Mouse (Mus musculus) forebrain, embryonic 13.5 days (tissue): ENCODE data around the gene 1110032A03Rik. TPM values are rescaled to one million over a fixed set of nuclear protein-coding genes. Genes with fewer than 3 reads are reported as not detected.
A peak's percentile ranks its signal among the peaks of the same experiment; 100 is the strongest.

Experiments used
- ATAC-seq: fragments of 200-750 bp; cut with Nextera tagmentation; 2 replicates; pipeline ENCODE4 v1.8.0; 2017
- H3K27ac ChIP-seq: fragments of 300-500 bp; sonication (generic); 2 replicates; pipeline ENCODE4 v1.5.1; 2015; ENCODE audit warnings: inconsistent platforms, mild to moderate bottlenecking, moderate library complexity
- H3K27me3 ChIP-seq: fragments of 300-500 bp; sonication (generic); 2 replicates; pipeline ENCODE4 v1.6.1; 2015; ENCODE audit warnings: mild to moderate bottlenecking, inconsistent platforms
- H3K36me3 ChIP-seq: fragments of 300-500 bp; sonication (generic); 2 replicates; pipeline ENCODE4 v1.6.1; 2015; ENCODE audit warnings: mild to moderate bottlenecking, inconsistent platforms; ENCODE audit not compliant: poor library complexity, severe bottlenecking
- H3K4me1 ChIP-seq: fragments of 300-500 bp; sonication (generic); 2 replicates; pipeline ENCODE4 v1.6.1; 2015; ENCODE audit warnings: inconsistent platforms
- H3K4me2 ChIP-seq: fragments of 300-500 bp; sonication (generic); 2 replicates; pipeline ENCODE4 v1.6.1; 2015; ENCODE audit warnings: inconsistent platforms, mild to moderate bottlenecking, moderate library complexity
- H3K4me3 ChIP-seq: fragments of 300-500 bp; sonication (generic); 2 replicates; pipeline ENCODE4 v1.5.1; 2015; ENCODE audit warnings: mild to moderate bottlenecking, inconsistent platforms
- H3K9ac ChIP-seq: fragments of 300-500 bp; sonication (generic); 2 replicates; pipeline ENCODE4 v1.6.1; 2015; ENCODE audit warnings: mild to moderate bottlenecking, inconsistent platforms
- H3K9me3 ChIP-seq: fragments of 300-500 bp; sonication (generic); replicated peaks from 2 replicates; pipeline ENCODE4 v1.6.1; 2016; ENCODE audit warnings: inconsistent platforms
- WGBS: fragments of 180-500 bp; shearing (Covaris S2); methylation state at CpG from one replicate; pipeline ENCODE4 v1.1.7; 2015; 5-methylcytosine and 5-hydroxymethylcytosine counted together
- polyA plus RNA-seq: library from polyadenylated mRNA; unstranded; fragments of >200 nt; fragmentation: Nextera tagmentation; extraction: Ambion mirVana; gene quantifications from 2 replicates; pipeline ENCODE4 v1.2.1, GENCODE M21; 2015

1110032A03Rik gene
- 44.2 and 47.1 TPM in 2 replicates for polyA plus RNA-seq

- H3K27me3 ChIP-seq, result no peaks in the 10 kb centered on the region
- peaks cover 24% of the 10 kb centered on the region for H3K4me1 ChIP-seq
- 0% methylated on average over 33 of the region's 51 CpGs for WGBS
- H3K4me2 ChIP-seq, result peak within 1 kb of the TSS; percentile 86
- peak within 1 kb of the TSS; percentile 77 for H3K27ac ChIP-seq
- H3K36me3 ChIP-seq, result peaks cover 25% of the 10 kb centered on the region
- H3K9ac ChIP-seq, result peak within 1 kb of the TSS; percentile 92
- peak; percentile 89 for ATAC-seq
- no peaks in the 10 kb centered on the region for H3K9me3 ChIP-seq
- H3K4me3 ChIP-seq, result peak within 1 kb of the TSS; percentile 97
These were observed at the start of gene 1110032A03Rik, which contains the start of gene Alg9 for GRCm38 (mm10) chr9:50774991-50775612. Gene 1110032A03Rik, minus strand, starts transcription at chr9:50775520. Gene Alg9, plus strand, starts transcription at chr9:50775019.

- WGBS, result 91% methylated on average over 11 of the region's 11 CpGs
- Histone ChIP-seq H3K4me3 (no peak overlapping the region), H3K27me3 (no peaks in the 10 kb centered on the region), H3K9me3 (no peaks in the 10 kb centered on the region), H3K27ac (no peak overlapping the region), H3K4me1 (peaks cover 3% of the 10 kb centered on the region; the same call in 1 of the 2 replicates), H3K9ac (no peak overlapping the region), H3K36me3 (peaks cover 37% of the 10 kb centered on the region), H3K4me2 (no peak overlapping the region)
- no peak for ATAC-seq
These were observed 48.6 kb upstream of the 1110032A03Rik start for GRCm38 (mm10) chr9:50823779-50824453.

- Histone ChIP-seq H3K4me1 (peaks cover 1% of the 10 kb centered on the region; the same call in 1 of the 2 replicates), H3K27ac (no peak overlapping the region), H3K27me3 (no peaks in the 10 kb centered on the region), H3K36me3 (peaks cover 38% of the 10 kb centered on the region), H3K9me3 (no peaks in the 10 kb centered on the region), H3K4me2 (no peak overlapping the region), H3K4me3 (no peak overlapping the region), H3K9ac (no peak overlapping the region)
- no peak for ATAC-seq
- over 99% methylated on average over 5 of the region's 5 CpGs for WGBS
These were observed 46.9 kb upstream of the 1110032A03Rik start for GRCm38 (mm10) chr9:50822216-50822615.

GRCm38 (mm10) chr9:50821651-50822050 is 46.3 kb upstream of the 1110032A03Rik start:
- WGBS, result 85% methylated on average over 6 of the region's 6 CpGs
- Histone ChIP-seq H3K9me3 (no peaks in the 10 kb centered on the region), H3K9ac (no peak overlapping the region), H3K4me1 (no peaks in the 10 kb centered on the region), H3K36me3 (peaks cover 40% of the 10 kb centered on the region), H3K4me3 (no peak overlapping the region), H3K4me2 (no peak overlapping the region), H3K27ac (no peak overlapping the region), H3K27me3 (no peaks in the 10 kb centered on the region)
- no peak for ATAC-seq

- 91% methylated on average over 6 of the region's 6 CpGs for WGBS
- Histone ChIP-seq H3K36me3 (peaks cover 52% of the 10 kb centered on the region), H3K9me3 (no peaks in the 10 kb centered on the region), H3K4me3 (no peak overlapping the region), H3K4me1 (no peaks in the 10 kb centered on the region), H3K4me2 (no peak overlapping the region), H3K27me3 (no peaks in the 10 kb centered on the region), H3K27ac (no peak overlapping the region), H3K9ac (no peak overlapping the region)
- ATAC-seq, result no peak
These were observed 44.4 kb upstream of the 1110032A03Rik start for GRCm38 (mm10) chr9:50819716-50820115.

GRCm38 (mm10) chr9:50818050-50818449 is 42.7 kb upstream of the 1110032A03Rik start:
- H3K4me1 ChIP-seq, result no peaks in the 10 kb centered on the region
- peaks cover 62% of the 10 kb centered on the region for H3K36me3 ChIP-seq
- ATAC-seq, result no peak
- no peaks in the 10 kb centered on the region for H3K27me3 ChIP-seq
- H3K4me3 ChIP-seq, result no peak overlapping the region
- 0 out of 2 replicates have a peak, but pooled peaks cover 3% of the 10 kb centered on the region for H3K9me3 ChIP-seq
- WGBS, result 96% methylated on average over 6 of the region's 6 CpGs
- H3K27ac ChIP-seq, result no peak overlapping the region
- H3K9ac ChIP-seq, result no peak overlapping the region
- H3K4me2 ChIP-seq, result no peak overlapping the region

- no peak overlapping the region for H3K4me3 ChIP-seq
- 0 out of 2 replicates have a peak, but pooled peaks cover 3% of the 10 kb centered on the region for H3K9me3 ChIP-seq
- H3K27me3 ChIP-seq, result no peaks in the 10 kb centered on the region
- ATAC-seq, result no peak
- H3K27ac ChIP-seq, result no peak overlapping the region
- peaks cover 54% of the 10 kb centered on the region for H3K36me3 ChIP-seq
- H3K4me1 ChIP-seq, result no peaks in the 10 kb centered on the region
- WGBS, result 90% methylated on average over 1 of the region's 1 CpGs
- no peak overlapping the region for H3K9ac ChIP-seq
- H3K4me2 ChIP-seq, result no peak overlapping the region
These were observed 41.2 kb upstream of the 1110032A03Rik start for GRCm38 (mm10) chr9:50816512-50816911.

- Histone ChIP-seq H3K4me2 (no peak overlapping the region), H3K27ac (no peak overlapping the region), H3K9me3 (0 out of 2 replicates have a peak, but pooled peaks cover 3% of the 10 kb centered on the region), H3K4me1 (no peaks in the 10 kb centered on the region), H3K27me3 (no peaks in the 10 kb centered on the region), H3K36me3 (peaks cover 60% of the 10 kb centered on the region), H3K9ac (no peak overlapping the region), H3K4me3 (no peak overlapping the region)
- ATAC-seq, result no peak
- WGBS, result 98% methylated on average over 4 of the region's 4 CpGs
These were observed 40.3 kb upstream of the 1110032A03Rik start for GRCm38 (mm10) chr9:50815666-50816065.

GRCm38 (mm10) chr9:50813796-50814195 is 38.5 kb upstream of the 1110032A03Rik start:
- ATAC-seq, result no peak
- H3K9me3 ChIP-seq, result 0 out of 2 replicates have a peak, but pooled peaks cover 3% of the 10 kb centered on the region
- no peak overlapping the region for H3K9ac ChIP-seq
- peaks cover 67% of the 10 kb centered on the region for H3K36me3 ChIP-seq
- no peak overlapping the region for H3K4me2 ChIP-seq
- 91% methylated on average over 5 of the region's 5 CpGs for WGBS
- no peak overlapping the region for H3K27ac ChIP-seq
- H3K27me3 ChIP-seq, result no peaks in the 10 kb centered on the region
- H3K4me1 ChIP-seq, result no peaks in the 10 kb centered on the region
- H3K4me3 ChIP-seq, result no peak overlapping the region

GRCm38 (mm10) chr9:50811746-50812145 is 36.4 kb upstream of the 1110032A03Rik start:
- Histone ChIP-seq H3K9me3 (0 out of 2 replicates have a peak, but pooled peaks cover 3% of the 10 kb centered on the region), H3K36me3 (peaks cover 74% of the 10 kb centered on the region), H3K4me2 (no peak overlapping the region), H3K27me3 (no peaks in the 10 kb centered on the region), H3K4me3 (no peak overlapping the region), H3K4me1 (no peaks in the 10 kb centered on the region), H3K9ac (no peak overlapping the region), H3K27ac (no peak overlapping the region)
- ATAC-seq, result no peak
- 75% methylated on average over 2 of the region's 2 CpGs for WGBS

GRCm38 (mm10) chr9:50811187-50811586 is 35.9 kb upstream of the 1110032A03Rik start:
- no peak overlapping the region for H3K4me2 ChIP-seq
- no peaks in the 10 kb centered on the region for H3K27me3 ChIP-seq
- no peak overlapping the region for H3K27ac ChIP-seq
- peaks cover 72% of the 10 kb centered on the region for H3K36me3 ChIP-seq
- no peaks in the 10 kb centered on the region for H3K4me1 ChIP-seq
- 0 out of 2 replicates have a peak, but pooled peaks cover 3% of the 10 kb centered on the region for H3K9me3 ChIP-seq
- no peak overlapping the region for H3K4me3 ChIP-seq
- 96% methylated on average over 7 of the region's 7 CpGs for WGBS
- no peak for ATAC-seq
- no peak overlapping the region for H3K9ac ChIP-seq

- H3K36me3 ChIP-seq, result peaks cover 78% of the 10 kb centered on the region
- 0 out of 2 replicates have a peak, but pooled peaks cover 2% of the 10 kb centered on the region for H3K9me3 ChIP-seq
- no peaks in the 10 kb centered on the region for H3K27me3 ChIP-seq
- no peak overlapping the region for H3K27ac ChIP-seq
- no peak overlapping the region for H3K4me2 ChIP-seq
- H3K4me3 ChIP-seq, result no peak overlapping the region
- H3K9ac ChIP-seq, result no peak overlapping the region
- ATAC-seq, result no peak
- 91% methylated on average over 13 of the region's 13 CpGs for WGBS
- H3K4me1 ChIP-seq, result no peaks in the 10 kb centered on the region
These were observed 33.8 kb upstream of the 1110032A03Rik start for GRCm38 (mm10) chr9:50809146-50809545.
